Mouse (Mus musculus) kidney, postnatal 4 days (tissue): ENCODE results near the gene Scgb1a1.
"Not testable (repeated sequence)": the region's sequence is repeated elsewhere in the genome, so short reads cannot be mapped to it uniquely, and the experiment has no call there.

Experiments
- DNase-seq, 2 experiments: peaks; one replicate each; pipeline ENCODE4 v3.0.0; 2021; ENCODE audit warnings: mixed read lengths in 2 of 2

Gene Scgb1a1

DNA sequence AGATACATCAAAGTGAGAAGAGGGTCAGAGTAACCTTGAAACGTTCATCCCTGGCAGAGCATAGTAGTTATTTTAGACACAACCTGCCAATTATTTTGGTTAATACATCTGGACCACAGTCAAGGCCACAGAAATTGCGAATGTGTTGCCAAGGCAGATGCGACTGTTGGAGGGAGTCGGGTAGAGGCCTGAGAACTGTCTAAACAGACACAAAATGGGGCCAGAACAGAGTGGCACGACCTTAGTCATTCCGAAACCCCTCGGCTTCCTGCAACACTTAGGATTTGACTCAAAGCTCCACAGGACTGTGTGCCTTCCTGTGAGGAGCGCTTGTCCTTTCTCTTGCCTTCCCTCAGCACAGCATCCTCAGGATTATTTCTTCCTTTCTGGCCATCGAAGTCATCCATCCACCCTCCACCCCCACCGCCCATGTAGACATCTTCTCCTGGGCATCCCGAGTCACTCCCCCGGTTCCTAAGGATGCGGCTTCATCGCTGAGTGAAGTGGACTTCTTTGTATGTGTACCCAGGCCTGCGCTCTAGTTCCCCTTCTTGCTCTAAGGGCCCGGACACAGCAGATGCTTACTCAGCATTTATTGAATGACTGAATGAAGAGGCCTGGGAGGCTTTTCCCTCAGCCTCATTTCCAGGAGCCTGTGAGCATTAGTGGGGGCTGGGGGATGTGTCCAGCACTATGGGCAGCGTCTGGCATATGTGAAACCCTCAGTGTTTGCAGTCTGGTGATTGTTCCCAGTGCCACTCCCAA is 12.7 kb upstream of the Scgb1a1 start:
- no peak for DNase-seq

DNA sequence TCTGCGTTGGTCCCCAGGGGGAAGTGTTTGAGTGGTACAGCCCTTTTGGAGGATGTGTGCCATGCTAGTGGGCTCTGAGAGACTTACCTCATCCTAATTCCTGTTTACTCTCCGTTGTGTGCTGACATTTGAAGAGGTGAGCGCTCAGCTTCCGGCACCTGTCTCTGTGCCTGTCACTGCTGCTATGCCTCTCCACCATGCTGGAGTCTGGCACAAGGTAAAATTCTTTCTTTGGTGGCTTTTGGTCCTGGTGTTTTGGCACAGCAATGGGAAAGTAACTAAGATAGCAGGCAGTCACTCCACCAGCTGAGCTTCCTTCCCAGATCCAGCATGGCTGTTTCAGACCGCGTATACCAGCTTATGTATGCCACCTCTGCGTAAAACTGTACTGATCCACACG is 12.0 kb upstream of the Scgb1a1 start:
- no peak for DNase-seq

- DNase-seq = no peak
Observed at GRCm38 (mm10) chr19:9097441-9097840, 9.7 kb upstream of the Scgb1a1 start.

- no peak for DNase-seq
Observed at GRCm38 (mm10) chr19:9095111-9095510, 7.4 kb upstream of the Scgb1a1 start.

DNA sequence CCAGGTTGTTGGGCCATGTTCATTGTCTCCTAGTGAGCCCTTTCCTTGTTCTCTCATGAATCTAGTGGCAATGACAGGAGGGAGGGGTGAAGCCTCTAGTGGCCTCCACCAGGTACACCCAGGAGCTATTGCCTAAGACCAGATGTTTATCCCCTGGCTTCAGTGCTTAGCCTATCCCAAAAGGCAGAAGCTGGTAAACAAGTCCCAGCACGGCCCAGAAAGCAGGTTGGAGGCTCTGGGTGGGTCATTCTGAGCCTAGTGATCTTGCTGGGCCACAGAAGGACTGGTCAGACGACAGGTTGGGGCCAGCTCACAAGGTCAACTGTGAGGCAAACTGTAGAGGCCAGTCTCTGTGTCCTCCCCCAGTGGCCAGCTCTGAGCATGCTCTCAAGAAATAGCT is 3.0 kb upstream of the Scgb1a1 start:
- no peak for DNase-seq

GRCm38 (mm10) chr19:9090191-9090590 is 2.4 kb upstream of the Scgb1a1 start:
- DNase-seq = no peak

GRCm38 (mm10) chr19:9083892-9084291 is 3.9 kb downstream of the Scgb1a1 start:
- not testable (repeated sequence) for DNase-seq

DNA sequence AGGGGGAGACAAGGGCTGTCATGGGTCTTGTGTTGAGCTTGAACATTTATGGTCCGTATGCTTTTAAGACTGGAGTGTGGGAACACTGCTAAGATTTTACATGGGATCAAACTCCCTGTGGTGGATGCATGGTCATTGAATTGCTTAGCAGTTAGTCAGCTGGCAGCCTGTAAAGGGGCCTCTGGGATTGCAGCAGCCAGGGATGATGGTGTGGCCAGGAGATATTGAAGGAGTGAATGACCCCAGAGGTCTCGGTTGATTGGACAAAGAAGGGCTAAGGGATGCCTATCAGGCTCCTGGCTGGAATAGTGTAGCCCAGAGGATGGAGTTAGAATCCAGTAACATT is 4.8 kb downstream of the Scgb1a1 start:
- DNase-seq = no peak

DNA sequence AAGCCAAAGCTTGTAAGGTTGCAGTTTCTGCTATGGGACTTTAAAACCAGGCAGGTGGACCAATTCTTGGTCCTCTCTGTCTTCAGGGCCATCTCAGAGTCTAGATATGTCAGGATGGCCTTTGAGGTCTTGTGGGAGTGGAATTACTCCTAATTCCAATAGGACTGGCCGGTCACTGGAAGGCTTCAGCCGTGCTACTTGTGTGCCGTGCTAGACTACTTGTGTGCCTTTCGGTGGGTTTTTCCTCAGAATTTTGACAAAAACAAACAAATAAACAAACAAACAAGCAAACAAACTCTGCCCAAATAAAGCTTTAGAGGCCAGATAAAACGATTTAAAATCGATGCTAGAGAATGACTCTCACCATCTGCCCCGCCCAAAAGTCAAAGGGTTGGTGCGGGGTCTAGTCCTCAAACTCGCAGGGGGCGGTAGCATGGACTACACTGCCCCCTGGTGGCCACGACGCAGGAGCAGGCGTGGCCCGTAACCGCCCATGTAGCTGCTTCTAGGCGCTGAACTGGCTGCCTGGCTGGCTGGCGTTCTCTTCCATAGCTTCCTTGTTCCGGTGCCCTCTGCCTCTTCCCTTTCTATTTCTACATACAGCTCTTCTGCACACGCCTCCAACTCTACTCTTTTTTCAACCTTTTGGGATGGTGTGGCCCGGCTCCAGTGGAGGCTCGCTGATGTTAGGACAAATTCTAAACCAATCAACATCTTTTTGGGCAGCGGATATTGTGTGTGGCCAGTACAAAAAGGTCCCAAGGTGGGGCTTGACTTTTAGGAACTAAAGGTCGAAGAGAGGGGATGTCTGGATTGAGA is 5.4 kb downstream of the Scgb1a1 start:
- DNase-seq = peak; percentile 91 to 93

DNA sequence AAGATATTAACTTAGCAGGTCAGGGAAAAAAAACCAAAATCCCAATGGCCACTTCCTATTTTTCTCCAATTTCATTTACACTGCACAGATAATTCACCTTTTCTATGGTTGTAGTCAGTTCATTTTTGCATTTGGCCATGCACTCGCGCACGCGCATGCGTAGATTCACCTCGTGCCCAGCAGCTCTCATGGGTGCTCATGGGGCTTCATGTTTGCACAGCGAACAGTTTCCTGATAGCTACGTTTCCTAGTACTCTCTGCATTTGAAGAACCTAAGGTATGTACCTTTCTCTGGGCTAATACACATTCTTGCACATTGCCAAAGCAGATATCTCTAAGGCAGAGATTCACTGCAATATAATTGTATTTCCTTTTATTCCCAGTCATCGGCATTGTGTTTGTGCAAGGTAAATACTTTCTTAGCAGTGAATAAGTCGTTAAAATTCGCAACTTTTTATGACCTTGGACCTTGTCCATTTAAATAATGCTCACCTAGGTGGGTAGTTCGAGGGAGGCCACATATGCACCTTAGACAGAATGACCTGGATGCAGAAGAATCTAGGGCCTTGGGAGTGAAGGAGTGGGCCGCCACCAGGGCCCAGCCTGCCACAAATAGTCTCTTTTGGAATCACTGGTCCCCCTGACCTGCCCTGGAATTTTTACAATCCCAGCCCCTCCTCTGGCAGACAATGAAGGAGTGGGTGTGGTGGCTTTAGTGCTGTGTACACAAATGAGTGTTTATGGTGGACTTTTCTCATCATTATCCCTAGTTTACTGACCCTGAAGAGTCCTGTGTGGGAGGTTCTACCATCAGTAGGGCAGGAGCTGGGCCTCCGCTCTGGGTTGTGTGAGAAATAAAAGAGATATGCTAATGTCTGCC is 6.2 kb downstream of the Scgb1a1 start:
- no peak for DNase-seq

GRCm38 (mm10) chr19:9079916-9080315 is 7.8 kb downstream of the Scgb1a1 start:
- DNase-seq = no peak

GRCm38 (mm10) chr19:9076982-9077660 is 10.6 kb downstream of the Scgb1a1 start:
- DNase-seq = no peak

GRCm38 (mm10) chr19:9076035-9076434 is 11.7 kb downstream of the Scgb1a1 start:
- DNase-seq = no peak

DNA sequence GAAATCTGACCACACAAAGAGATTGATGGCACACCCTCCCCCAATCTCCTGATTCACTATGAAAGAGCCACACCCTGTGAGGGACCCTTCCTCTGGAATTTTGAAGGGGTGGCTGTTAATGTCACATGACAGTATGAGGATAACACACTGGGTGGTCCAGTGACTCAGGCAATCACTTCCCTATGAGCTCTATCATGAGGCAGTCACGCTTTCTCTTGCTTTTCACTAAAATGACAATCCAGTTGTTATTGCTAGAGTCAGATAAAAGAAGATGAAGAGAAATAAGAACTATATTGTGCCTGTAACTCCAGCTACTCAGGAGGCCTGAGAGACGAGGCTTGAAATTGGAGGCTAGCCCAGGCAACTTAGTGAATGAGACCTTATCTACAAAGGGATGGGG is 12.2 kb downstream of the Scgb1a1 start:
- DNase-seq = no peak

GRCm38 (mm10) chr19:9074424-9074823 is 13.3 kb downstream of the Scgb1a1 start:
- no peak for DNase-seq

GRCm38 (mm10) chr19:9073776-9074411 is 13.9 kb downstream of the Scgb1a1 start:
- peak in 1 of 2 experiments; percentile 41 for DNase-seq

GRCm38 (mm10) chr19:9072157-9072530 is 15.6 kb downstream of the Scgb1a1 start:
- no peak for DNase-seq

GRCm38 (mm10) chr19:9071456-9072156 is 16.2 kb downstream of the Scgb1a1 start:
- peak; percentile 56 to 73 for DNase-seq

DNA sequence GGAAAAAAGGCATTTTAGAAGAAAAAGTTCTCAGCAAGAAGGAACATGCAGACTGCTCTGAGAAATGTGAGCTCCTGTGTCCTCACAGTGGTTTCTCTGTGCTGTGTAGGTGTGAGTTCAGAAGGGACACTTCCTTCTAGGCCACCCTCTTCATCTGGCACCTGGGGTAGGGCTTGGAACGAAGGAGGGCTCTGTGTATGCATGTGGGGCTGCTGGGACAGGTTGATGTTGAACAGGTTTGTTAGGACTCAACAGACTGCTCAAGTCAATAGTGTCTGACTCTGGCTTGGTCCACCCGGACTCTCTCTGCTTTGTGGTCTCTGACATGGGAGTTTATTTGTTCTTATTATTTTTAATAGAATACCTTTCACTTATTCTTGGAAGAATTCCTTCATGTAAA is 17.4 kb downstream of the Scgb1a1 start:
- DNase-seq = no peak

DNA sequence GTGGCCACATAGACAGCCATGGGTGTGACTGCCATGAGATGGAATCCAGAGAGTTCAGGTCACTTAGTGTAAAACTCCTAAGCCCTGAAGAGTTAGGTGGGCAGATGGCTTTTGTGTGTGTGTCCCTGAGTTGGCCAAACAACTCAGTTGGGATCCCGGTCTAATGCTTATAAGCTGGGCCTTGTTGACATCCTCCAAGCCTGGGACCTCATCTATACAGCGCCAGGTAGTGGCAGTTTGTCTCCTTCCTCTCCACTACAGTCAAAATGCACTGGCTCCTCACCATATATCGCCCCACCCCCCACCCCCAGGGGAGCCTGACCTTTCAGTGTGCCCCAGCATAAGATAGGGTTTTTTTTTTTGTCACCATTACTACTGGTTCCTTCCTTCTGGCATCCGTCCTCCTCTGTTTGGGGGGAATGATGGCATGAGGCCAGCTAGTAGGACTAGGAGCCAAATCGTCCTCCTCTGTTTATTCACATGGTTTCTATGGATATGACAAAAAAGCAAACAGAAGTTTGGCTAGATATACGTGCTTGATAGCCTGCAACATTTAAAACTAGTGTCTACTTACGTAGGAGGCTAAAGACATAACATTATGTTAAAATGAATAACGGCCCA is 18.0 kb downstream of the Scgb1a1 start:
- DNase-seq = peak; percentile 64 to 65

DNA sequence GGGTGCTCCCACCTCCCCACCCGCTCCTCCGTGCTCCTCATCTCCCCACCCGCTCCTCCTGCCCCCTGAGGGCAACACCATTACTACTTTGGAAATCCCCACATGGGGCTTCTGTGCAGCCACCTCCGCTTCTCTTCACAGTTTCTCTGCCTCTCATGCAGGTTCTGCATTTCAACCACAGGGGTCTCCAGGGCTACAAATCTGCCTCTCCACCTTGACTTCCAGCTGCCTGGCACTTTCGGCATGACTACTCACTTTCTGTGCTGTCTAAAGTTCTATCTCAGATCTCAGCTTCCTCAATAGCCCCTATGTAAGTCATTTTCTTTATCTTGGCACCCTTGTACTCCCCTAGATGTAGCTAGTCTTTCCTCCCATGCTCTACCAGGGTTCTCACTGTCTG is 20.5 kb downstream of the Scgb1a1 start:
- DNase-seq = no peak
